Mouse (Mus musculus) neural tube, embryonic 11.5 days (tissue): ENCODE measurements around the gene Fads2. TPM values are rescaled to one million over a fixed set of nuclear protein-coding genes. Genes with fewer than 3 reads are reported as not detected.

ENCODE experiments used
- ATAC-seq: fragments of 200-750 bp; cut with Nextera tagmentation; 2 replicates; pipeline ENCODE4 v1.8.0; 2017; ENCODE audit warnings: moderate number of reproducible peaks, mild to moderate bottlenecking, moderate TSS enrichment, moderate library complexity; ENCODE audit not compliant: insufficient read depth, low FRiP score, low TSS enrichment
- DNase-seq: peaks from one replicate; pipeline ENCODE4 v3.0.0-alpha.2; 2015; ENCODE audit warnings: low spot score
- H3K27ac ChIP-seq: fragments of 300-500 bp; sonication (generic); 2 replicates; pipeline ENCODE4 v1.5.1; 2014; ENCODE audit warnings: low read depth, mild to moderate bottlenecking, low read length
- H3K27me3 ChIP-seq: fragments of 300-500 bp; sonication (generic); 2 replicates; pipeline ENCODE4 v1.6.1; 2014; ENCODE audit warnings: mild to moderate bottlenecking, low read length, mixed read lengths; ENCODE audit not compliant: control insufficient read depth, insufficient read depth
- H3K36me3 ChIP-seq: fragments of 300-500 bp; sonication (generic); 2 replicates; pipeline ENCODE4 v1.6.1; 2014; ENCODE audit warnings: mild to moderate bottlenecking, low read length, moderate library complexity, mixed read lengths; ENCODE audit not compliant: control insufficient read depth, insufficient read depth
- H3K4me1 ChIP-seq: fragments of 300-500 bp; sonication (generic); 2 replicates; pipeline ENCODE4 v1.6.1; 2014; ENCODE audit warnings: low read length, mixed read lengths; ENCODE audit not compliant: control insufficient read depth, insufficient read depth
- H3K4me2 ChIP-seq: fragments of 300-500 bp; sonication (generic); 2 replicates; pipeline ENCODE4 v1.6.1; 2014; ENCODE audit warnings: low read depth, mild to moderate bottlenecking, moderate library complexity
- H3K4me3 ChIP-seq: fragments of 300-500 bp; sonication (generic); 2 replicates; pipeline ENCODE4 v1.5.1; 2014; ENCODE audit warnings: low read depth, low read length
- H3K9ac ChIP-seq: fragments of 300-500 bp; sonication (generic); 2 replicates; pipeline ENCODE4 v1.6.1; 2014; ENCODE audit warnings: mild to moderate bottlenecking, low read length
- H3K9me3 ChIP-seq: fragments of 300-500 bp; sonication (generic); 2 replicates; pipeline ENCODE4 v1.6.1; 2016; ENCODE audit warnings: low read length; ENCODE audit not compliant: control insufficient read depth
- WGBS: fragments of 180-500 bp; shearing (Covaris S2); extraction: QIAGEN DNeasy Blood & Tissue Kit; methylation state at CpG from one replicate; pipeline ENCODE4 v1.1.7; 2014; 5-methylcytosine and 5-hydroxymethylcytosine counted together
- polyA plus RNA-seq: library from polyadenylated mRNA; unstranded; fragments of >200 nt; fragmentation: Nextera tagmentation; extraction: Ambion mirVana; gene quantifications from 2 replicates; pipeline ENCODE4 v1.2.1, GENCODE M21; 2014

Fads2 gene
- polyA plus RNA-seq, 1 experiment from 2014 or later = 48.9 TPM

- no peak overlapping the region for H3K27ac ChIP-seq
- H3K9ac ChIP-seq = no peak overlapping the region
- H3K36me3 ChIP-seq = no peaks in the 10 kb centered on the region
- no peak overlapping the region for H3K4me3 ChIP-seq
- H3K4me1 ChIP-seq = no peaks in the 10 kb centered on the region
- 87% methylated on average over 22 of the region's 22 CpGs for WGBS
- DNase-seq (no peak), ATAC-seq (no peak)
- H3K4me2 ChIP-seq = no peak overlapping the region
- H3K9me3 ChIP-seq = no peaks in the 10 kb centered on the region
- H3K27me3 ChIP-seq = no peaks in the 10 kb centered on the region
Observed at GRCm38 (mm10) chr19:10055783-10056660, 45.5 kb downstream of the Fads2 start.

DNA sequence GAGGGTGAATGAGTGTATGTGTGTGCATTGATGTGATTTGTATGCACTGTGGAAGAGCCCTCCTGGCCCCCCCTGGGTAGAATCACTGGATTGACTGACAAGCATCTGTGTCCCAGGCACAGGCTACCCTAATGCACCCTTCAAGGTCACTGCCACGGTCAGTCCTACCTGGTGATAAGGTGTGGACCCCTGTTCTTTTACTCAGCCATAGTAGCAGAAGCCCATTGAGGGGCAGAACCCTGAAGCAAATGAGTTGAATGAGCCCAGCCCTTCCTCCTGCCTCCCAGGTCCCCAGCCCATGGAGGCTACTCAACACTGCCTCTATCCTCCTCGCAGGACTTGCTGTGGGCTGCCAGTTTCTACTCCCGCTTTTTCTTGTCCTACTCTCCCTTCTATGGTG is 46.3 kb downstream of the Fads2 start:
- no peak overlapping the region for H3K4me3 ChIP-seq
- H3K27me3 ChIP-seq = no peaks in the 10 kb centered on the region
- DNase-seq (no peak), ATAC-seq (no peak)
- H3K4me2 ChIP-seq = no peak overlapping the region
- WGBS = 77% methylated on average over 3 of the region's 3 CpGs
- no peaks in the 10 kb centered on the region for H3K4me1 ChIP-seq
- H3K9me3 ChIP-seq = no peaks in the 10 kb centered on the region
- H3K36me3 ChIP-seq = no peaks in the 10 kb centered on the region
- H3K27ac ChIP-seq = no peak overlapping the region
- no peak overlapping the region for H3K9ac ChIP-seq

DNA sequence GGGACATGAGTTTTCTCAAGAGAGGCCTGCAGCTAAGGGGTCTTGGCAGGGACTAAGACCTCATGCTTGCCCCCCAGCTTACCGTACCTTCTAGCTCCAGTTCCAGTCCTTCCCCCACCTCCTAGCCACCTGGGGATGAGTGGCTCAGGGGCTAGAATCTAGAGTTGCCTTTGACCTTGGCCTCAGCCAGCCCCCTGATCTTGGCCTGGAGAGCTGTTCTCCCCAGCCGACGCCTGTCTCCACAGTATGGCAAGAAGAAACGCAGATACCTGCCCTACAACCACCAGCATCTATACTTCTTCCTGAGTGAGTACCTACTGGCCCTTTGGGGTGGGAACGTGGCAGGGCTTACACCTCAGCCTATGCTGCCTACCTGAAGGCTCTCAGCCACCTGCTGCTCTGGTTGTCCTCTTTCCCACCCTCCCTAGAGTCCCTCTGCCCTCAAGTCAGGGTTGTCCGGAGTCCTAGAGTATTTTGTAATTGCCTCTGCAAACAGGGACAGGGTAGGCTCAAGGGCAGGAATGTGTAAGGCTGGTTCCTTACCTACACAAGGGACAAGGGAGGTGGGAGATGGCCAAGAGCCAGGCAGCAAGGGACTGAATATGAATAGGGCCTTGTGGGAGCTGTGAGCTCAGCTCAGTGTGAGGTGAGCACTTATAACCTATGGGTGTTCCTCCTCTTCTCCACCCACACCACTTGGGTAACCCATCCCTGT is 47.0 kb downstream of the Fads2 start:
- no peak overlapping the region for H3K4me3 ChIP-seq
- no peak for DNase-seq
- H3K4me2 ChIP-seq = no peak overlapping the region
- no peaks in the 10 kb centered on the region for H3K27me3 ChIP-seq
- no peaks in the 10 kb centered on the region for H3K9me3 ChIP-seq
- H3K4me1 ChIP-seq = no peaks in the 10 kb centered on the region
- H3K9ac ChIP-seq = no peak overlapping the region
- no peak overlapping the region for H3K27ac ChIP-seq
- no peak for ATAC-seq
- 84% methylated on average over 6 of the region's 6 CpGs for WGBS
- H3K36me3 ChIP-seq = no peaks in the 10 kb centered on the region

DNA sequence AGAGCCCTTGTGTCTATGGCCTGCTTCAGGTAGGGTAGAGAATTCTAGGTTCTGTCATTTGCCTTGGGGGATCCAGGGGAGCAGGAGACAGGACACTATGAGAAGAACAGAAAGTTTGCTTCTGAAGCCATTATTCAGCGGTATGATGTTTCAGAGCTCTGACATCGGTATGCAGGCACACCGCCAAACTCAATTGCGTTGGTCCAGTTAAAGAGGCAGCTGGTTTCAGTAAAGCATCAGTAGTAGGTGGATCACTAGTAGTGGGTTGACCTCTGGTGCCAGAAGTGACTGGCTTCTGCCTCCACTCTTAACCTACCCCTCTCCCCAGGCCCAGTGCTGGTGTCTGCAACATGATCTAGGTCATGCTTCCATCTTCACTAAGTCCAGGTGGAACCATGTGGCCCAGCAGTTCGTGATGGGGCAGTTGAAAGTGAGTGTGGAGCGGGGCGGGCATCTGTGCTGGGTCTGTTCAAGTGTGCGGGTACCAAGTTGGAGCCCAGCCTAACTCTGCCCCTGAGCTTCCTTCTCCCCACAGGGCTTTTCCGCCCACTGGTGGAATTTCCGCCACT is 47.8 kb downstream of the Fads2 start:
- Histone ChIP-seq H3K4me3 (no peak overlapping the region), H3K4me1 (no peaks in the 10 kb centered on the region), H3K36me3 (no peaks in the 10 kb centered on the region), H3K27ac (no peak overlapping the region), H3K27me3 (no peaks in the 10 kb centered on the region), H3K4me2 (no peak overlapping the region), H3K9ac (no peak overlapping the region), H3K9me3 (no peaks in the 10 kb centered on the region)
- ATAC-seq (no peak), DNase-seq (no peak)
- WGBS = 86% methylated on average over 10 of the region's 10 CpGs

DNA sequence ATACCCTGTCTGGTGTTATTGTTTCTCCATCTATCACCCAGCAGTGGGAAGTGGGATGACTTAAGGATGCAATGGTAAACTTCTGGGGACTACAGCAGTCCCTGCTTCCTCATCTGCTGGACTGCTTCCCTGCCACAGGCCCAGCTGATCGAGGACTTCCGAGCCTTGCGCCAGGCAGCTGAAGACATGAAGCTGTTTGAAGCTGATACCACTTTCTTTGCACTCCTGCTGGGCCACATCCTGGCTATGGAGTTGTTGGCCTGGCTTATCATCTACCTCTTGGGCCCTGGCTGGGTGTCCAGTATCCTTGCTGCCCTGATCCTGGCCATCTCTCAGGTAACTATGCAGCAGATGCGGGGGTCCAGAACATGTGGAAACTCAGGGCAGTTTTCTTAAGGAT is 48.8 kb downstream of the Fads2 start:
- H3K4me3 ChIP-seq = no peak overlapping the region
- H3K9me3 ChIP-seq = no peaks in the 10 kb centered on the region
- H3K4me2 ChIP-seq = no peak overlapping the region
- H3K36me3 ChIP-seq = no peaks in the 10 kb centered on the region
- H3K4me1 ChIP-seq = no peaks in the 10 kb centered on the region
- H3K27me3 ChIP-seq = no peaks in the 10 kb centered on the region
- no peak overlapping the region for H3K9ac ChIP-seq
- DNase-seq = no peak
- ATAC-seq = no peak
- no peak overlapping the region for H3K27ac ChIP-seq
- WGBS = 91% methylated on average over 4 of the region's 4 CpGs

DNA sequence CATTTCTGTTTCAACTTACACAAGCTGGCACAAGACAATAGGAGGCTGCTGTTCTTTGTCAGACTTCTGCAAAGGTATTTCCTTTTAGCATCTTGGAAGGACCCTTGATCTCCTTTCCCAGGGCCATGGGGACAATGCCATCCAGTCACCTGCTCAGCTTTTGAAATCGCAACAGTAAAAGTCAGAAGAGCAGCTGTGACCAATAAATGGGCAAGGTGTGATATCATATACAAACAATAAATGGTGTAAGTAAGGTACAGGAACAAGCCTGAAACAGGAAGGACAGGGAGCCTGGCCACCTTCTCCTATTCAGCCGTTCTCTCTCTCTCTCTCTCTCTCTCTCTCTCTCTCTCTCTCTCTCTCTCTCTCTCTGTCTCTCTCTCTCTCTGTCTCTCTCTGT is 51.1 kb downstream of the Fads2 start:
- no peaks in the 10 kb centered on the region for H3K4me1 ChIP-seq
- no peaks in the 10 kb centered on the region for H3K36me3 ChIP-seq
- 80% methylated on average over 2 of the region's 2 CpGs for WGBS
- no peak overlapping the region for H3K4me2 ChIP-seq
- no peaks in the 10 kb centered on the region for H3K27me3 ChIP-seq
- no peaks in the 10 kb centered on the region for H3K9me3 ChIP-seq
- H3K9ac ChIP-seq = no peak overlapping the region
- DNase-seq (no peak), ATAC-seq (no peak)
- H3K4me3 ChIP-seq = no peak overlapping the region
- H3K27ac ChIP-seq = no peak overlapping the region

DNA sequence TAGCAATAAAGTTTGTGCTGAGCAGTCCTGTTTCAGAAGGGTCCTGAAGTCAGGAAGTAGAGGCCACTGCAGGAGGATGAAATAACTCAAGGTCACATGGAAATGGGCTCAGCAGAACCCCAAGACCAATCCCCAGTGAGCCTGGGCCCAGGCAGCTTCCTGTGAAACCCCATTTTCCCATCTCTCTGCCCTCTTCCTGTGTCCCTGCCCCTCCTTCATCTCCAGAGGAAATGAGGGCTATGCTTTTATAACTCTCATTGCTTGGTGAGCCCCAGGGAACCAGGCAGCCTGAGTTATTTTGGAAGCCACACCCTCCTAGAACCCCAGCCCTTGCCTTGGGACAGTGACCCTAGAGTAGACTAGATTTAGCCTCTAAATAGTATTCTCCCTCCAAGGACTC is 52.0 kb downstream of the Fads2 start:
- H3K27ac ChIP-seq = no peak overlapping the region
- H3K4me2 ChIP-seq = no peak overlapping the region
- no peaks in the 10 kb centered on the region for H3K4me1 ChIP-seq
- ATAC-seq (no peak), DNase-seq (no peak)
- no peaks in the 10 kb centered on the region for H3K36me3 ChIP-seq
- no peak overlapping the region for H3K4me3 ChIP-seq
- H3K27me3 ChIP-seq = no peaks in the 10 kb centered on the region
- H3K9me3 ChIP-seq = no peaks in the 10 kb centered on the region
- H3K9ac ChIP-seq = no peak overlapping the region

DNA sequence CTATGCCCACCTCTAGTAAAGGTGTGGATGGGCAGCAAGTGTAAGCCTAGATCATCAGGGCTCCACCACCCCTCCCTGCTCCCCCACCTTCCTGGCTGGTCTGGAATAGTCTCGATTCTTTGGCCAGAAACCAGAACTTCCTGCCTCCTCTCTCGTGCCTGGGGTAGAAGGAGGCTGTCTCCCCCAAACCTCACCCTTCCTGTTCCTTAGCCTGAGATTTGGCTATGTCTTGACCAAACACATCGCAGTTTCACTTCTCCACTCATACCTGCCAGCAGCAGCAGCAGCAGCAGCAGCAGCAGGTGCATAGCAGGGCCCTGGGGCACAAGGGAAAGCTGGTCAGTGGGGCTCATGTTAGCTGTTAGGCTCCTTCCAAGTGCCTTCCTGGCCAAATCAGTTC is 54.6 kb downstream of the Fads2 start:
- 58% methylated on average over 3 of the region's 3 CpGs for WGBS
- Histone ChIP-seq H3K9me3 (no peaks in the 10 kb centered on the region), H3K4me2 (no peak overlapping the region), H3K36me3 (no peaks in the 10 kb centered on the region), H3K27ac (no peak overlapping the region), H3K4me1 (peaks cover 3% of the 10 kb centered on the region; the same call in 1 of the 2 replicates), H3K9ac (no peak overlapping the region), H3K27me3 (no peaks in the 10 kb centered on the region), H3K4me3 (no peak overlapping the region)
- DNase-seq = no peak
- ATAC-seq = no peak
